Mouse (Mus musculus): ENCODE results near the gene Maz.
A peak's percentile ranks its signal among the peaks of the same experiment; 100 is the strongest.

DNA sequence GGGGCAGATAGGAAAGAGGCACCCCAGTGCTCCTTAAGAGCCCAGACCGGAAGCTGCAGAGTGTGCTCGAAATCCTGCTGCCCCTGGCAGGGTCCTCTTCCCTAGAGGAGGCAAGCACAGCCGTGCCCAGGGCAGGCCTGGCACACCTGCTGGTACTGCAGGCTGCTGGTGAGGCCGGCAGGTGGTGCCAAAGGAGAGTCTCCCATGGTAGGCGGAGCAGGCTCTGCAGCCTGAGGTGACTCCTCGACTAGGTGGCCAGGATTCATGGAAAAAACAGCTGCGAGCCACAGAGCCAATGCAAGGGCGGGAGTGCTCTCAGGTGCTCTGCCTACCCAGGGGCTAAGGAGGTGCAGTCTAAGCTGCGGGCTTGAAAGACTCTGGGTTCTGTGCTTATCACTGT lies 40.5 kb downstream of the Maz start:
- TF ChIP-seq CTCF (IDR thresholded peaks at IDR 0.05; ENCODE audit: low read depth) (peak; percentile 62), EP300 (IDR thresholded peaks at IDR 0.05; ENCODE audit: low read depth) (no peak)

Data from heart, postnatal 0 days (tissue).